Mouse (Mus musculus) layer of hippocampus, adult 9-11 months (tissue): ENCODE results near the gene Mdh2.

Source experiments
- DNase-seq: peaks from one replicate; pipeline ENCODE4 v3.0.0; 2022

Gene Mdh2

GRCm38 (mm10) chr5:135778471-135779445 lies at the start of gene Mdh2:
Gene Mdh2, plus strand, starts transcription at chr5:135778480.
- DNase-seq, result peak; percentile 100

- no peak for DNase-seq
These were observed 48.9 kb upstream of the Mdh2 start for GRCm38 (mm10) chr5:135729351-135729750.

GRCm38 (mm10) chr5:135730278-135730677 lies 48.0 kb upstream of the Mdh2 start:
- no peak for DNase-seq

GRCm38 (mm10) chr5:135730916-135731315 lies 47.4 kb upstream of the Mdh2 start:
- no peak for DNase-seq

- DNase-seq, result no peak
These were observed 47.0 kb upstream of the Mdh2 start for GRCm38 (mm10) chr5:135731322-135731721.

- no peak for DNase-seq
These were observed 45.2 kb upstream of the Mdh2 start for GRCm38 (mm10) chr5:135733071-135733470.

- no peak for DNase-seq
These were observed 44.1 kb upstream of the Mdh2 start for GRCm38 (mm10) chr5:135734057-135734680.

- DNase-seq, result no peak
These were observed 42.5 kb upstream of the Mdh2 start for GRCm38 (mm10) chr5:135735741-135736140.

- no peak for DNase-seq
These were observed 41.7 kb upstream of the Mdh2 start for GRCm38 (mm10) chr5:135736544-135736943.

GRCm38 (mm10) chr5:135737154-135737553 lies 41.1 kb upstream of the Mdh2 start:
- DNase-seq, result no peak

GRCm38 (mm10) chr5:135738266-135738665 lies 40.0 kb upstream of the Mdh2 start:
- no peak for DNase-seq

- DNase-seq, result no peak
These were observed 36.1 kb upstream of the Mdh2 start for GRCm38 (mm10) chr5:135742156-135742555.

GRCm38 (mm10) chr5:135742941-135743740 lies 35.1 kb upstream of the Mdh2 start:
- no peak for DNase-seq

GRCm38 (mm10) chr5:135743741-135744609 lies 34.3 kb upstream of the Mdh2 start, which contains the start of gene Tmem120a:
Gene Tmem120a, minus strand, starts transcription at chr5:135744448.
- DNase-seq, result peak; percentile 93

GRCm38 (mm10) chr5:135744742-135745141 lies 33.5 kb upstream of the Mdh2 start:
- no peak for DNase-seq

- DNase-seq, result no peak
These were observed 27.2 kb upstream of the Mdh2 start for GRCm38 (mm10) chr5:135751041-135751440.

- DNase-seq, result no peak
These were observed 26.7 kb upstream of the Mdh2 start for GRCm38 (mm10) chr5:135751595-135751994.

- DNase-seq, result no peak
These were observed 16.4 kb upstream of the Mdh2 start for GRCm38 (mm10) chr5:135761881-135762280.

- no peak for DNase-seq
These were observed 14.8 kb upstream of the Mdh2 start for GRCm38 (mm10) chr5:135763526-135763925.

GRCm38 (mm10) chr5:135764971-135765370 lies 13.3 kb upstream of the Mdh2 start:
- DNase-seq, result no peak

GRCm38 (mm10) chr5:135772519-135772918 lies 5.8 kb upstream of the Mdh2 start:
- DNase-seq, result no peak

- no peak for DNase-seq
These were observed 1.7 kb upstream of the Mdh2 start for GRCm38 (mm10) chr5:135776546-135776945.
